In the genomic region with DNA sequence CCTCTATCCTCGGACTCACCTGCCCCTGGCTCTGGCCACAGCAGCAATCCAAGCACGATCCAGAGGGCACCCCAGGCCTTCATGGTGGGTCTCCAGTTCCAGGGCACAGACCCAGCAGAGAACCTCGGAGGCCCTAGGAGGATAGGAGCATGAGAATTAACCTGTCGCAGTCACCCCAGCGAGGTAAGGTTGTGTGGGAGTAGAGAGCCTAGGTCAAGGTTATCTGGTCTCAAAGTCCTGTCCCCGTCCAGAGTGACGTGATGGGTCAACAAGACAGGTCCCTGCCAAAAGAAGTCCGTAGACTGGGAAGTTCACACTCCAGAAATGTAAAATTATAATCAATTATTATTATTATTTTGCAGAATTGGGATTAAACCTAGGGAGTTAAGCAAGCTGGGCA, we compare ENCODE assay signal across 25 mouse cellular contexts. TPM values are rescaled to one million over a fixed set of nuclear protein-coding genes. Genes with fewer than 3 reads are reported as not detected.
"Had no signal": no experiment of that assay in that cellular context is flagged by ENCODE, and none has a peak within 500 bp of the region (broad histone marks: within the 10 kb centered on the region; RNA-seq: fewer than 3 reads in every experiment).

No protein-coding gene starts in this region.

- H3K27ac ChIP-seq: kidney, postnatal 0 days; layer of hippocampus, adult 2 months; limb, embryonic 10.5 days; limb, embryonic 13.5 days; lung, embryonic 15.5 days; midbrain, embryonic 10.5 days; midbrain, embryonic 13.5 days; stomach, postnatal 0 days had no signal

- DNase-seq: kidney, adult 2 months; kidney, postnatal 25 days; layer of hippocampus, adult 9-11 months; lung, adult 18-20 months; lung, postnatal 10 days; lung, postnatal 36 days; right cerebral cortex, postnatal 4 days; thymus, adult 2 months; thymus, postnatal 25 days had no signal

- ATAC-seq: intestine, postnatal 0 days; midbrain, embryonic 13.5 days; midbrain, embryonic 16.5 days had no signal

- H3K27me3 ChIP-seq: megakaryocyte, embryonic 14.5 days had no signal

- H3K4me2 ChIP-seq: limb, embryonic 13.5 days; lung, embryonic 15.5 days; midbrain, embryonic 13.5 days had no signal

- H3K4me1 ChIP-seq: limb, embryonic 10.5 days; limb, embryonic 13.5 days; lung, embryonic 15.5 days; midbrain, embryonic 10.5 days; midbrain, embryonic 13.5 days had no signal

- H3K9me3 ChIP-seq: limb, embryonic 10.5 days; limb, embryonic 13.5 days; lung, embryonic 15.5 days; megakaryocyte, embryonic 14.5 days; midbrain, embryonic 10.5 days; midbrain, embryonic 13.5 days had no signal

- H3K36me3 ChIP-seq: limb, embryonic 10.5 days; limb, embryonic 13.5 days; lung, embryonic 15.5 days; midbrain, embryonic 10.5 days; midbrain, embryonic 13.5 days had no signal

- H3K9ac ChIP-seq: limb, embryonic 13.5 days; lung, embryonic 15.5 days; midbrain, embryonic 13.5 days had no signal

- H3K4me3 ChIP-seq: layer of hippocampus, adult 2 months; limb, embryonic 10.5 days; limb, embryonic 13.5 days; lung, embryonic 15.5 days; megakaryocyte, embryonic 14.5 days; midbrain, embryonic 10.5 days; midbrain, embryonic 13.5 days; myocyte had no signal

RNA-seq across cellular contexts. Expression of a gene that starts 3.2 kb away (rescaled TPM):
- polyA plus RNA-seq: kidney, embryonic 14.5 days; kidney, postnatal 0 days; limb, embryonic 10.5 days; midbrain, embryonic 10.5 days; midbrain, embryonic 13.5 days; midbrain, embryonic 16.5 days; myocyte; neural tube, embryonic 11.5 days; neural tube, embryonic 14.5 days; stomach, embryonic 14.5 days had no signal

RNA-seq across cellular contexts. Expression of a gene that starts 17.4 kb away (rescaled TPM):
- polyA plus RNA-seq: myocyte had no signal

RNA-seq across cellular contexts. Expression of a gene that starts 31.7 kb away (rescaled TPM):
- polyA plus RNA-seq: limb, embryonic 10.5 days had no signal
